Mouse (Mus musculus) frontal cortex, postnatal 10 days (tissue): ENCODE measurements around the gene Polr1c.

ENCODE experiments used
- DNase-seq, 2 experiments: peaks; one replicate each; pipeline ENCODE4 v3.0.0; 2022; ENCODE audit warnings: low spot score in 2 of 2, mixed read lengths in 1 of 2

Polr1c gene

GRCm38 (mm10) chr17:46210550-46210949 lies 37.3 kb downstream of the Polr1c start:
- no peak for DNase-seq

- DNase-seq, result no peak
These were observed 41.2 kb downstream of the Polr1c start for GRCm38 (mm10) chr17:46206676-46207075.

GRCm38 (mm10) chr17:46203078-46203477 lies 44.8 kb downstream of the Polr1c start:
- DNase-seq, result peak in 1 of 2 experiments; percentile 18

- peak; percentile 88 to 89 for DNase-seq
These were observed 45.3 kb downstream of the Polr1c start, which contains the start of the genes Polh and Xpo5 for GRCm38 (mm10) chr17:46202421-46203071. TSS of gene Polh (minus strand) at chr17:46202645. TSS of gene Xpo5 (plus strand) at chr17:46202782.

GRCm38 (mm10) chr17:46201151-46201550 lies 46.7 kb downstream of the Polr1c start:
- DNase-seq, result no peak
